Mouse (Mus musculus) ES-E14 (cell line): Measurements from ENCODE around the gene Kank4.

Experiments used
- CHD2 ChIP-seq: IDR thresholded peaks from 2 replicates; pipeline ENCODE4 v1.6.1; 2014; ENCODE audit warnings: mild to moderate bottlenecking, low read depth, low read length, inconsistent platforms
- MAFK ChIP-seq: IDR thresholded peaks from 2 replicates; pipeline ENCODE4 v1.6.1; 2014; ENCODE audit warnings: mild to moderate bottlenecking, low read depth, low read length, inconsistent platforms; ENCODE audit not compliant: insufficient read depth

GRCm38 (mm10) chr4:98806306-98806705, 11.0 kb downstream of the Kank4 start:
- TF ChIP-seq CHD2 (no peak), MAFK (no peak)
